Mouse (Mus musculus): ENCODE data around the gene Cds2.

DNA sequence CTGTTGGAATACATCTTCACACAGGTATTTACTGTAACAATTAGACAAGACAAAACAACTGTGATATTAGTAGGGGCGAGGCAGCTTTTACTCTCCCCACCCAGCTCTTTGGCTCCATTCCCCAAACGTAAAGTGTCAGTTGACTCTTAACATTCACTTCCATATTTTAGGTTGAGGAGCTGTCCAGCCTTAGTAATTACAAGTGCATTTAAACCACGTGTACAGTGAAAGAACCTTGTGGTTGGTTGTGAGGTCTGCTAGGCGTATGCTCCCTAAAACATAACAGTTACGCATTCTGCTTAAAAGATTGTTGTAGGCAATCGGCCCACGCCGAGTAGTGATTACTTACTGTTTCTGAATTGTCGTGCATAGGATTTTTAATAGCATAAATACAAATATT lies 2.2 kb downstream of the Cds2 start:
- no peak for TF ChIP-seq CHD2 (IDR thresholded peaks at IDR 0.05; ENCODE audit: low read depth, low read length)
- TF ChIP-seq ZC3H11A (IDR thresholded peaks at IDR 0.05; ENCODE audit: borderline replicate concordance, low read depth, low read length) = no peak
- no peak for TF ChIP-seq ZNF384 (IDR thresholded peaks at IDR 0.05; ENCODE audit: low read depth, low read length)

All from ES-E14 (cell line).